Comparison of ENCODE assay signal across 8 mouse cellular contexts in the genomic region with DNA sequence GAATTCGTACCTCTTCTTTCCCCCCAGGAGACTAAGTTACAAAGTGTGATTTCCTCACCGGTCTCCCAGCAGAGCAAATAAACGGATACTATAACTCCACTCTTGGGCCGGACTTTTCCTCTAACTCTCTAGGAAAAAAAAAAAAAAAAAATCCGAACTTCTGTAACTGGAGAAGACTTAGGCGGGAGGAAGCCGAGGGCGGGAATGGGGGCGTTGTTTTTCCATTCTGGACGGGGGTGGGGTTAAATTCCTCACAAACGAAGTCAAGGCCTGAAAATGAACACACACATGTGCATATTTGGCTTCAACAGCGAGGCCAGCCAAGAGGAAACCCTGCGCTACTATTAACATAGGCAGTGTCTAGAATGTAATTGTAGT. TPM values are rescaled to one million over a fixed set of nuclear protein-coding genes. Genes with fewer than 3 reads are reported as not detected.
DNase-seq lines count a peak whose midpoint lies in the region; ATAC-seq and TF ChIP-seq lines count a peak whose summit lies in the region.

No protein-coding gene starts in this region.

- DNase-seq in right cerebral cortex, postnatal 10 days (ENCODE audit: low spot score in 2 of 2): peak; percentile 38 to 47
- no peak for DNase-seq in right cerebral cortex, adult 18-20 months
- DNase-seq in cerebellum, postnatal 10 days: peak; percentile 52 to 66
- peak; percentile 78 for DNase-seq in gastrocnemius, postnatal 14 days
- peak; percentile 63 for DNase-seq in hindbrain, postnatal 0 days (ENCODE audit: low spot score)
- peak; percentile 67 for DNase-seq in neural tube, embryonic 10.5 days (ENCODE audit: extremely low spot score, low spot score)

- H3K9me3 ChIP-seq in hindbrain, postnatal 0 days (ENCODE audit: low read length): no peaks in the 10 kb centered on the region
- H3K9me3 ChIP-seq in liver, embryonic 15.5 days (replicated peaks): no peaks in the 10 kb centered on the region

- intact Hi-C loops in gastrocnemius, postnatal 14 days (cut with DNase I; ENCODE audit: low total_unique reads): no loop called here

- H3K27ac ChIP-seq in hindbrain, postnatal 0 days: peak overlapping the region; percentile 82
- H3K27ac ChIP-seq in liver, embryonic 15.5 days (replicated peaks): peak overlapping the region; percentile 76

- H3K36me3 ChIP-seq in hindbrain, postnatal 0 days (ENCODE audit: insufficient read depth, low read length): no peaks in the 10 kb centered on the region
- no peaks in the 10 kb centered on the region for H3K36me3 ChIP-seq in liver, embryonic 15.5 days (replicated peaks)

- peak overlapping the region; percentile 92 for H3K4me2 ChIP-seq in hindbrain, postnatal 0 days (ENCODE audit: low read depth, low read length)
- peak overlapping the region; percentile 83 for H3K4me2 ChIP-seq in liver, embryonic 15.5 days

- peak overlapping the region; percentile 92 for H3K4me3 ChIP-seq in hindbrain, postnatal 0 days (ENCODE audit: low read length)
- H3K4me3 ChIP-seq in liver, embryonic 15.5 days (replicated peaks): peak overlapping the region; percentile 71

- ATAC-seq in hindbrain, postnatal 0 days: peak; percentile 46
- ATAC-seq in liver, embryonic 15.5 days (ENCODE audit: insufficient read depth): peak; percentile 25
- ATAC-seq in monocyte, adult 5-6 weeks (replicated peaks; ENCODE audit: insufficient number of reproducible peaks, low FRiP score, low TSS enrichment, poor library complexity, severe bottlenecking): no peak

- peaks cover 12% of the 10 kb centered on the region for H3K4me1 ChIP-seq in hindbrain, postnatal 0 days (ENCODE audit: insufficient read depth, low read length)
- peaks cover 32% of the 10 kb centered on the region for H3K4me1 ChIP-seq in liver, embryonic 15.5 days (replicated peaks)

- no peaks in the 10 kb centered on the region for H3K27me3 ChIP-seq in hindbrain, postnatal 0 days (ENCODE audit: insufficient read depth, low read length)
- no peaks in the 10 kb centered on the region for H3K27me3 ChIP-seq in liver, embryonic 15.5 days

- peak overlapping the region; percentile 78 for H3K9ac ChIP-seq in hindbrain, postnatal 0 days (replicated peaks; ENCODE audit: low read length)
- H3K9ac ChIP-seq in liver, embryonic 15.5 days: peak overlapping the region; percentile 68

- no peak for TF ChIP-seq CTCF in hindbrain, postnatal 0 days (IDR thresholded peaks at IDR 0.05; ENCODE audit: low read depth)

- under 1% methylated on average over 13 of the region's 13 CpGs for WGBS in hindbrain, postnatal 0 days
- under 1% methylated on average over 13 of the region's 13 CpGs for WGBS in liver, embryonic 15.5 days (ENCODE audit: insufficient replicate concordance)

RNA-seq across cellular contexts. Expression of gene Paip1, which starts 19.1 kb away (rescaled TPM):
- total RNA-seq in gastrocnemius, postnatal 14 days (2021): 10 to 100 TPM; 62.6 to 63.6 TPM
- 108 and 128 TPM in 2 replicates for total RNA-seq in hindbrain, postnatal 0 days (2014; rRNA removed)
- 158 and 166 TPM in 2 replicates for polyA plus RNA-seq in hindbrain, postnatal 0 days (2015; fragmentation: Nextera tagmentation; extraction: Ambion mirVana)
- 14.5 and 18.3 TPM in 2 replicates for polyA plus RNA-seq in liver, embryonic 15.5 days (2015; fragmentation: Nextera tagmentation; extraction: Ambion mirVana)
- 65.8 to 106 TPM (median 66.5 TPM) in 3 replicates for total RNA-seq in monocyte, adult 5-6 weeks (2017)

RNA-seq across cellular contexts. Expression of gene 4833420G17Rik, which starts 53.2 kb away (rescaled TPM):
- 1 to 10 TPM; 6.2 to 6.5 TPM for total RNA-seq in gastrocnemius, postnatal 14 days (2021)
- total RNA-seq in hindbrain, postnatal 0 days (2014; rRNA removed): 51.1 and 64.5 TPM in 2 replicates
- 58.0 and 61.5 TPM in 2 replicates for polyA plus RNA-seq in hindbrain, postnatal 0 days (2015; fragmentation: Nextera tagmentation; extraction: Ambion mirVana)
- polyA plus RNA-seq in liver, embryonic 15.5 days (2015; fragmentation: Nextera tagmentation; extraction: Ambion mirVana): 18.6 and 19.7 TPM in 2 replicates
- total RNA-seq in monocyte, adult 5-6 weeks (2017): 87.0 to 119 TPM (median 96.0 TPM) in 3 replicates
